Mouse (Mus musculus) testis, postnatal 10 days (tissue): ENCODE measurements at regions not wholly inside any gene's neighbourhood (a gene's known extent, or its start where the extent isn't known, plus 50 kb on each side); places are given as distances from the start of the nearest gene placed in this dataset.
A peak's percentile ranks its signal among the peaks of the same experiment; 100 is the strongest.

Experiments
- DNase-seq: peaks from one replicate; pipeline ENCODE4 v3.0.0; 2021; ENCODE audit warnings: low spot score

- peak; percentile 6 for DNase-seq
Measured at GRCm38 (mm10) chr12:107539683-107540082, 51.3 kb downstream of the 3110018I06Rik start.

- no peak for DNase-seq
Measured at GRCm38 (mm10) chr12:107541196-107541595, 52.8 kb downstream of the 3110018I06Rik start.

GRCm38 (mm10) chr12:107547194-107547885, 58.9 kb downstream of the 3110018I06Rik start:
- DNase-seq: no peak

- DNase-seq: no peak
Measured at GRCm38 (mm10) chr12:107547886-107548448, 59.5 kb downstream of the 3110018I06Rik start.

GRCm38 (mm10) chr12:107549452-107550296, 61.2 kb downstream of the 3110018I06Rik start:
- no peak for DNase-seq

- DNase-seq: no peak
Measured at GRCm38 (mm10) chr12:107559191-107559590, 70.8 kb downstream of the 3110018I06Rik start.

- no peak for DNase-seq
Measured at GRCm38 (mm10) chr12:107560100-107560499, 71.7 kb downstream of the 3110018I06Rik start.

GRCm38 (mm10) chr12:107572586-107572985, 84.2 kb downstream of the 3110018I06Rik start:
- DNase-seq: no peak

- DNase-seq: no peak
Measured at GRCm38 (mm10) chr12:107579508-107579907, 91.1 kb downstream of the 3110018I06Rik start.

GRCm38 (mm10) chr12:107583151-107583720, 94.8 kb downstream of the 3110018I06Rik start:
- no peak for DNase-seq

GRCm38 (mm10) chr12:107585696-107586225, 97.3 kb downstream of the 3110018I06Rik start:
- no peak for DNase-seq

- no peak for DNase-seq
Measured at GRCm38 (mm10) chr12:107596236-107596635, 107.8 kb downstream of the 3110018I06Rik start.

GRCm38 (mm10) chr12:107600576-107600975, 112.1 kb downstream of the 3110018I06Rik start:
- no peak for DNase-seq

- no peak for DNase-seq
Measured at GRCm38 (mm10) chr12:107608966-107609365, 120.5 kb downstream of the 3110018I06Rik start.

- DNase-seq: no peak
Measured at GRCm38 (mm10) chr12:107609986-107610385, 121.6 kb downstream of the 3110018I06Rik start.

- no peak for DNase-seq
Measured at GRCm38 (mm10) chr12:107617212-107617994, 129.0 kb downstream of the 3110018I06Rik start.

- DNase-seq: no peak
Measured at GRCm38 (mm10) chr12:107624446-107624845, 136.0 kb downstream of the 3110018I06Rik start.

- DNase-seq: no peak
Measured at GRCm38 (mm10) chr12:107648008-107648407, 159.6 kb downstream of the 3110018I06Rik start.

GRCm38 (mm10) chr12:107652126-107652728, 163.8 kb downstream of the 3110018I06Rik start:
- no peak for DNase-seq

GRCm38 (mm10) chr12:107653131-107653530, 164.7 kb downstream of the 3110018I06Rik start:
- DNase-seq: no peak

- no peak for DNase-seq
Measured at GRCm38 (mm10) chr12:107656846-107657245, 168.4 kb downstream of the 3110018I06Rik start.
